Mouse (Mus musculus) retina, adult 2 months (tissue): ENCODE measurements around the gene Olfr1381.
"Not testable (repeated sequence)": the region's sequence is repeated elsewhere in the genome, so short reads cannot be mapped to it uniquely, and the experiment has no call there.

ENCODE experiments used
- DNase-seq: peaks from one replicate; pipeline ENCODE4 v3.0.0-alpha.2; 2012; ENCODE audit warnings: low read depth, low spot score

Gene Olfr1381

DNA sequence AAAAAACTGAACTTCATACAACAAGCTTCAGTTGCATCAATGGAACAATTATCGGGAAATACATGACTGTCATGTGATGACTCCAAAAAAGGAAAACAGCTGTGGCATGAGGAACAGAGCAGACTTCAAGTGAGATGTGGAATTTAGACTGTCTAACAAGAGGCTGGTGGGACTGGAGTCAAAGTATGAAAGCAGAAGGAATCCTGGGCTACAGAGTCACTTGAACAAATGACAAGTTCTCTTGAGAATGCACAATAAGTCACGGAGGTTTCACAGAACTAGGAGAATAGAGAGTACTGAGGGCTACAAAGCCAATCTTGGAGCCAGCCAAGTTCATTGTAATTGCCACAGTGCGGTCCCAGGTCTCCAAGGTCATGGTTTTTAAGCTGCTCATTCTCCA is at the start of gene Olfr1381:
Olfr1381 (plus strand) TSS at position 301 of the 400 bp plus-strand sequence.
- DNase-seq, result not testable (repeated sequence)

DNA sequence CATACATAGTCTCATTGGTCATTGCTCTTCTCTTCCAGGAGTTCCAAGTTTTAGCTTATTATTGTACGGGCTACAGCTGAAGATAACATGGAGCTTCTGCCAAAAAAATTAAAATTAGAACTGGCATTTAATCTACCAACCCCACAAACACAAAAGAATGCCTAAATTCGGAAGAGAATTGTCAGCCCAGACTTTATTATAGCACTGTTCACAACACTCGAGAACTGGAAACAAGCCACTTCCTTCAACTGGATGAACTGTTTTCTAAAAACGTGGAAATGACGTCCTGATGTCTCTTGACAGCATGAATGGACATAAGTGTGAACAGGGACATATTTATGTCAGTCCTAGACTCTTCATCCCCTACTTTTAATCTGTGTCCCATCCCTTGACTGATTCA is 25.2 kb upstream of the Olfr1381 start:
- DNase-seq, result no peak

DNA sequence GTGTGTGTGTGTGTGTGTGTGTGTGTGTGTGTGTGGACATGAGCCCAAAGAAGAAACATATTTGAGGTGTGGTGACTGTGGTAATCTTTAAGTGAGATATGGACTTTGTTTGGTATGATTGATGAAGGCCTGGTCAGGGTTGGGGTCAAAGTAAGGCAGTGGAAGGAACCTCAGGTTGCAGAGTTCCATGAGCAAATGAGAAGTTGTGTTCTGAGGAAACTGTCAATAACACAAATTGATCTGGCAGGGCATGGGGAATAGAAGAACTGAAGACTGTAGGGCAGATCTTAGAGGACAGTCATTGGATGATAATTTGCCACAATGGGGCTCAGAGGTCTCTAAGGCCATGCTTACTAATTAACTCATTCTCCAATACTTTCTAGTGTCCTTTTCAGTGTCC is 23.9 kb upstream of the Olfr1381 start, which contains the start of gene Olfr1383:
Olfr1383 (plus strand) TSS at position 301 of the 400 bp plus-strand sequence.
- no peak for DNase-seq

DNA sequence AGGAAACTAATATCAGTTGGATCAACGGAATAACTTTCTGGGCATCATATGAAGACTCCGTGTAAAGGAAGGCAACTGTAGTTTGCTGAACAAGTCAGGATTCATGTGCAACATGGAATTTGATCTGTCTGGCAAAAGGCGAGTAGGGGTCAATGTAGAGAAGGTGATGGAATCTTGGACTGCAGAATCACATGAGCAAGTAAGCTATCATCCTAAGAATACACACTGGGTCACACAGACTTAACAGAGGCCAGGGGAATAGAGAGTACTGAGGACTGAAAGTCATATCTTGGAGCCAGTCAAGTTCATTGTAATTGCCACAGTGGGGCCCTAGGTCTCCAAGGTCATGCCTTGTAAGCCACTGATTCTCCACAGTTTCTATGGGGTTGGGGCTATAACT is 15.3 kb upstream of the Olfr1381 start, which contains the start of gene Olfr1382:
Olfr1382 (plus strand) TSS at position 301 of the 400 bp plus-strand sequence.
- no peak for DNase-seq

DNA sequence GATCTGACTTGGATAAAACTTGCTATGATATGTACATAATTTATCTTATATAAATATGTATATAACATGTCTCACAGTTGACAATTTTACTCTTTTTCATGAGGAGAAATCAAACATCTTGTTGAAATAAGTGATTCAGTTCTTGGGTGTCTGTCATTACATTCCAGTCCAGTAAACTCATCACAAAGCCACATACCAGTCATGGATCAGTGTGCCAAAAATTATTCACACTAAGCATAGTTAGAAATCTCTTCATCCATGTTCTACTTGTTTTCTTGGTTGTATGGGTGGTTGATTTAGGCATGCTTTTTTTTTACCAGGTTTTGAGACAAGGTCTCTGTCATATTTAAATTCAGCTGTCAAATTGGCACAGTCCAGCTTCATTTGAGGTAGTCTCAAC is 10.5 kb upstream of the Olfr1381 start:
- no peak for DNase-seq

DNA sequence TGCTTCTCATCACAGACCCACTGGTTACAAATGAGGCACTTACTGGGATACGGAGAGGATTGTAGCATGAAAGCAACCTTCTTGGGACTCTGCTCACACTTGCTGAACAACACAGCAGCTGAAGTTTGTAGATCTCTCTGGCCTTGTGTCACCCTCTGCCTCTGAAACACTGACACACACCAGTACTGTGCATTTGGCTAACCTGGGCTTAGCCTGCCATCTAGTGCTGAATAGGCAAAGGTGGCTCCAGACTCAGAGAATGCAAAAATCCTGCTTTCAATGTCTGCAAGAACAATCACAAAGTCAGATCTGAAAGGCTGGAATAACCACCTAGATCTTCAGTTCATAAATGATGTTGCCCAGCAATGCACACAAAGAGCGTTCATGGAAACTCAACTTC is 6.6 kb upstream of the Olfr1381 start:
- DNase-seq, result not testable (repeated sequence)

DNA sequence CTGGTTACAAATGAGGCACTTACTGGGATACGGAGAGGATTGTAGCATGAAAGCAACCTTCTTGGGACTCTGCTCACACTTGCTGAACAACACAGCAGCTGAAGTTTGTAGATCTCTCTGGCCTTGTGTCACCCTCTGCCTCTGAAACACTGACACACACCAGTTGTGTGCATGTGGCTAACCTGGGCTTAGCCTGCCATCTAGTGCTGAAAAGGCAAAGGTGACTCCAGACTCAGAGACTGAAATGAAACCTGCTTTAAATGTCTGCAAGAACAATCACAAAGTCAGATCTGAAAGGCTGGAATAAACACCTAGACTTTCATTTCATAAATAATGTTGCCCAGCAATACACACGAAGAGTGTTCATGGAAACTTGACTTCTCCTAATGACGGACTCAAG is 10.8 kb downstream of the Olfr1381 start:
- DNase-seq, result not testable (repeated sequence)

DNA sequence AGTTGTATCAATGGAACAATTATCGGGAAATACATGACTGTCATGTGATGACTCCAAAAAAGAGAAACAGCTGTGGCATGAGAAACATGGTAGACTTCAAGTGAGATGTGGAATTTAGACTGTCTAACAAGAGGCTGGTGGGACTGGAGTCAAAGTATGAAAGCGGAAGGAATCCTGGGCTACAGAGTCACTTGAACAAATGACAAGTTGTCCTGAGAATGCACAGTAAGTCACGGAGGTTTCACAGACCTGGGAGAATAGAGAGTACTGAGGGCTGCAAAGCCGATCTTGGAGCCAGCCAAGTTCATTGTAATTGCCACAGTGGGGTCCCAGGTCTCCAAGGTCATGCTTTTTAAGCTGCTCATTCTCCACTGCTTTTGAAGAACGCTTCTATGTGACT is 13.3 kb downstream of the Olfr1381 start, which contains the start of gene Olfr1380:
Olfr1380 (plus strand) TSS at position 301 of the 400 bp plus-strand sequence.
- not testable (repeated sequence) for DNase-seq

DNA sequence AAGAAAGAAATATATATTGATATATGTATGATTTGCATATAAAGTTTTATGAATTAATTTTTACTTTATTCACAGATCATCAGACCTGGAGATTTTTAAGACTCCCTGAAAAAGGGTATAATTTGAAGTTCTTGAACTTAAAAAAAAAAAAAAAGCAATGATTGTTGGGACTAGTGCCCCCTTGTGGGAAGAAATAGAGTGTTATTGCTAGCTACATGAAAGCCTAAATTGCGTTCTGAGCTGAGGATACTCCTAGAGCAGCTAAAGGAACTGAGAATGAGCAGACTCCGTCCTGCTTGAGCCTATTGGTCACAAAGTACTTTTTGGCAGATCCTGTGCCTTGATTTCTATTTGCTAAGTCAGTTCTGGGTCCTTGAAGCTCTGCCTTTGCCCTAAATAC is 31.8 kb downstream of the Olfr1381 start:
- not testable (repeated sequence) for DNase-seq

DNA sequence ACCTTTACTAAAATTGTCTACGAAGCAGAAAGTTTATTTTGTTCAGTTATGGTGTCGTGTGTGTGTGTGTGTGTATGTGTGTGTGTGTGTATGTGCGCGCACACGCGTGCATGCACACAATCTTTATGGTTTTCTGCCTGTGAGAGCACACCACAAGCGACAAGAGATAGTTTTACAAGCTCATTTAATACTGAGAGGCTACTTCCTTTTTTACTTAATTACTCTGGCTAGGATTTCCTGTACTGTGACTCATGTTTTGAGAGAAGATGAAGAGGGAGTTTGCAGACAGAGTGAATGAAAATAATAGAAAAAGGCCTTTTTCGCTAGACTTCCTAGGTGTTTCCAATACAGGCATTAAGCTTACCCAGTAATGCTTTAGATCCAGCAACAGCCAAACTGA is 37.2 kb downstream of the Olfr1381 start:
- DNase-seq, result not testable (repeated sequence)

DNA sequence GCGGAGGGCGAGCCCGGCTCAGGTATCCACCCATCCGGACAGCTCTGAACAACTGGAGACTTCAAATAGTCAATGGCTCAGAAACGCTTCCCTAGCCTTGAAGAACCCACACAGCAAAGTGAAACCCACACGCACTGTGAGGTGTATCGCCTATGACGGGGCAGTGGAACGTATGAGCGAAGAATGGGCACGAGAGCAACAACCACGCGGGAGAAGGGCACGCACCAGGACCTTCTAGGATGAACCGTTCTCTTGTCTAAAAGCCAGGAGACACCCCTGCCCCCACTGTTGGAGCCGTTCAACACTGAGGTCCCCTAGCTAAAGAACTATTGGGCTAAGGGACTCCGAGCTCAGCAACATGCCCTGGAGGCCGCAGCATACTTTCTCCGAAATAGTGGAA is 47.0 kb downstream of the Olfr1381 start:
- no peak for DNase-seq

DNA sequence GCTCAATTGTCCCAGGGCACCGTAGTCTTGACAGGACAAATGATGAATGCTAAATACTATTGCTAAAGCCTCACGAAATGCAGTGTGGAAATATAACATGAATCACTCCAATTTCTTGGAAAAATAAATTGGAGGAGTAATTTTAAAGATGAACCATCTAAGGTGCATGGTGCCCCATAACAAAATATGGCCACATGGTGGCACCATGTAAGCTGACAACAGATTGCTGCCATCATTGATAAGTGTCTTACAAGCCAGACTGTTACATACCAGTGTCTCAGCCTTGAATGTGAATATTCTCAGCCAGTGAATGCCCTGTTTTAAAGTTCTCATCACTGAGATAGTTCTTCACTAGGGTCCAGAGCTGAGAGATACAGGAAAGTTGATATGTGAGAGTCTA is 53.9 kb downstream of the Olfr1381 start:
- DNase-seq, result not testable (repeated sequence)
